Mouse (Mus musculus) testis, adult 2 months (tissue): ENCODE data around the gene Rufy2. TPM values are rescaled to one million over a fixed set of nuclear protein-coding genes. Genes with fewer than 3 reads are reported as not detected.

Experiments used
- H3K27ac ChIP-seq: fragments of 200-500 bp; 2 replicates; pipeline ENCODE4 v1.5.1; 2012; ENCODE audit warnings: low read depth, low read length; ENCODE audit not compliant: control insufficient read depth, insufficient read depth
- H3K27me3 ChIP-seq: fragments of 200-500 bp; 2 replicates; pipeline ENCODE4 v1.6.1; 2012; ENCODE audit warnings: mild to moderate bottlenecking, low read length, moderate library complexity; ENCODE audit not compliant: control insufficient read depth, insufficient read depth
- H3K36me3 ChIP-seq: fragments of 200-500 bp; 2 replicates; pipeline ENCODE4 v1.6.1; 2012; ENCODE audit warnings: mild to moderate bottlenecking, low read length; ENCODE audit not compliant: control insufficient read depth, insufficient read depth
- H3K4me1 ChIP-seq: fragments of 200-500 bp; 2 replicates; pipeline ENCODE4 v1.6.1; 2012; ENCODE audit warnings: low read length; ENCODE audit not compliant: control insufficient read depth, insufficient read depth
- H3K4me3 ChIP-seq: fragments of 200-500 bp; 2 replicates; pipeline ENCODE4 v1.5.1; 2012; ENCODE audit warnings: low read depth, mild to moderate bottlenecking, low read length, moderate library complexity, mixed read lengths; ENCODE audit not compliant: control insufficient read depth
- CTCF ChIP-seq: fragments of 200-500 bp; IDR thresholded peaks from 2 replicates; pipeline ENCODE4 v1.5.1; 2012; ENCODE audit warnings: low read depth, mild to moderate bottlenecking, inconsistent platforms, low read length, moderate library complexity; ENCODE audit not compliant: control insufficient read depth, insufficient read depth, insufficient replicate concordance
- POLR2A ChIP-seq: fragments of 200-500 bp; IDR thresholded peaks from 2 replicates; pipeline ENCODE4 v1.6.1; 2012; ENCODE audit warnings: low read depth, mild to moderate bottlenecking, inconsistent platforms, low read length, moderate library complexity; ENCODE audit not compliant: control insufficient read depth
- polyA plus RNA-seq: library from polyadenylated mRNA; depleted of rRNA; stranded (reverse); fragments of >200 nt; gene quantifications from 2 replicates; pipeline ENCODE4 v1.2.3, GENCODE M21; 2012

Gene Rufy2
- polyA plus RNA-seq, 1 experiment, result 1.2 TPM

- Histone ChIP-seq H3K36me3 (no peaks in the 10 kb centered on the region), H3K4me1 (peaks cover 2% of the 10 kb centered on the region; the same call in 1 of the 2 replicates), H3K27me3 (no peaks in the 10 kb centered on the region), H3K27ac (no peak overlapping the region), H3K4me3 (no peak overlapping the region)
- TF ChIP-seq POLR2A (no peak), CTCF (no peak)
Measured at GRCm38 (mm10) chr10:62993991-62994390, 14.0 kb downstream of the Rufy2 start.

DNA sequence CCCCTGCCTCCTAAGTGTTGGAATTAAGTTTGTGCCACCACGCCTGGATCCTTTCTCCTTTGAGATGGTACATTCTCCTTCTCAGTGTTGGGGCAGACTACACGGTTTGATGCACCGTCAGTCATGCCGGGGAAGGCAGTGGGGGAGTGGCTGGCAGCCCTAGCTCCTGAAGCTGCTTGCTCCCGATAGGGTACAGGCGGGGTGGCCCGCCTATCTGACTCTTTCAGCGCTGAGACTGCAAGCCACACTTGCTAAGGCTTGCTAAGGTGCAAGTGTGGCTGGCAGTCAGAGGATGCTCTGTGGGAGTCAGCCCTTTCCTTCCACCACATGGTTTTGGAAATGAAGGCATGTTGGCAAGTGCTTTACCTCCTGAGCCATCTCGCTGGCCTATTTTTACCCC lies 20.6 kb downstream of the Rufy2 start:
- H3K27ac ChIP-seq, result no peak overlapping the region
- H3K4me3 ChIP-seq, result no peak overlapping the region
- no peaks in the 10 kb centered on the region for H3K4me1 ChIP-seq
- H3K36me3 ChIP-seq, result no peaks in the 10 kb centered on the region
- H3K27me3 ChIP-seq, result no peaks in the 10 kb centered on the region
- no peak for TF ChIP-seq CTCF
- no peak for TF ChIP-seq POLR2A

GRCm38 (mm10) chr10:63003252-63003651 lies 23.2 kb downstream of the Rufy2 start:
- TF ChIP-seq CTCF, result no peak
- TF ChIP-seq POLR2A, result no peak
- H3K27ac ChIP-seq, result no peak overlapping the region
- H3K4me3 ChIP-seq, result no peak overlapping the region
- H3K27me3 ChIP-seq, result no peaks in the 10 kb centered on the region
- no peaks in the 10 kb centered on the region for H3K36me3 ChIP-seq
- no peaks in the 10 kb centered on the region for H3K4me1 ChIP-seq

DNA sequence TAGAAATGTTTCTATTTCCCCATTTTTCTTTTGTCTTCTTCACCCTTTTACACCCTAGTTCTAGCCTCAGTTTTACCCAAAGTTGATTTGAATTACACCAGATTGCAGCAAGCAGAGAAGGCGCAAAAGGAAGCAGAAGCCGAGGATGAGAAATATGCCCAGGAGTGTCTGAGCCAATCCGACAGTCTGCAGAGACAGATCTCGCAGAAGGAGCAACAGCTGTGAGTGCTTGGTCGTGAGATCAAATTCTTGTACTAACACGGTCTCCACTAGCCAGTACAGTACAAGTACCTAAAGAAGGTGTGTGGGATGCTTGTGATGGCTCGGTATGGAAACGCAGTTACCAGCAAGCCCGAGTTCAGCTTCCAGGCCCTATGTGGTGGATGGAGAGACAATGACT lies 24.5 kb downstream of the Rufy2 start:
- Histone ChIP-seq H3K27me3 (no peaks in the 10 kb centered on the region), H3K4me1 (no peaks in the 10 kb centered on the region), H3K36me3 (no peaks in the 10 kb centered on the region), H3K27ac (no peak overlapping the region), H3K4me3 (no peak overlapping the region)
- TF ChIP-seq POLR2A (no peak), CTCF (no peak)

- no peaks in the 10 kb centered on the region for H3K27me3 ChIP-seq
- H3K4me3 ChIP-seq, result no peak overlapping the region
- no peaks in the 10 kb centered on the region for H3K4me1 ChIP-seq
- H3K27ac ChIP-seq, result no peak overlapping the region
- H3K36me3 ChIP-seq, result no peaks in the 10 kb centered on the region
- TF ChIP-seq CTCF, result no peak
- TF ChIP-seq POLR2A, result no peak
Measured at GRCm38 (mm10) chr10:63008193-63008592, 28.2 kb downstream of the Rufy2 start.

DNA sequence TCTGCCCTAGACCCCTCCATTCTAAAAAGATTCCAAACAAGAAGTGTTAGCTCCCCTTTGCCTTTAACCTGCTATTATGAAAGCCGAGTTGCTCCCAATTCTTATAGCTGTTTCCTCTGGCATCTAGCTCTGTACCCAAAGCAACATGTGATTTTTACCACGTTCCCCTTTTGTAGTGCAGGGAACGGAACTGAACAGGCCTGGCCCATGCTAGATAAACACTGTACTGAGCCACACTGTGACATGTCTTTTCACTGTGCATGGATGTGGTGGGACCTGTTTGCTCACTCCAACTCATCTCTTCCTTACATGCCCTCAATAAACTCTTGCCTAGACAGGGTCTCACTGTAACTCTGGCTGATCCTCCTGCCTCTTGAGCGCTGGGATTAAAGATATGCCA lies 30.2 kb downstream of the Rufy2 start:
- H3K27me3 ChIP-seq, result no peaks in the 10 kb centered on the region
- TF ChIP-seq POLR2A (no peak), CTCF (no peak)
- H3K27ac ChIP-seq, result no peak overlapping the region
- H3K4me3 ChIP-seq, result no peak overlapping the region
- no peaks in the 10 kb centered on the region for H3K4me1 ChIP-seq
- H3K36me3 ChIP-seq, result peaks cover 1% of the 10 kb centered on the region; the same call in 1 of the 2 replicates

DNA sequence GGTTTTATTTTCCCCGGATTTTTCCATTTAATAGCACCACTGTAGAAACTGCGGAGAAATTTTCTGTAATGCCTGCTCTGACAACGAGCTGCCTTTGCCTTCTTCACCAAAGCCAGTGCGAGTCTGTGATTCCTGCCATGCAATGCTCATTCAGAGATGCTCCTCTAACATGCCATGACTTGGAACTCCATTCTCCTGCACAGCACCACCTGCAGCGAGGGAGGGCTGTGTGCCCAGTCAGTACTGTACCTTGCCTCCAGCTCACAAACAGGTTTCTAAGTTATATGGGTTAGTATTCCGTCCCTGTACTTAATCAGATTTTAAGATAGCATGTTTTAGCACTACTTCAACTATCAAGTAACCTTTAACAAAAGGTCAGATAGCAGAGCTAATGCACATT lies 31.5 kb downstream of the Rufy2 start:
- Histone ChIP-seq H3K27me3 (no peaks in the 10 kb centered on the region), H3K36me3 (peaks cover 1% of the 10 kb centered on the region; the same call in 1 of the 2 replicates)
- TF ChIP-seq CTCF (no peak), POLR2A (no peak)

DNA sequence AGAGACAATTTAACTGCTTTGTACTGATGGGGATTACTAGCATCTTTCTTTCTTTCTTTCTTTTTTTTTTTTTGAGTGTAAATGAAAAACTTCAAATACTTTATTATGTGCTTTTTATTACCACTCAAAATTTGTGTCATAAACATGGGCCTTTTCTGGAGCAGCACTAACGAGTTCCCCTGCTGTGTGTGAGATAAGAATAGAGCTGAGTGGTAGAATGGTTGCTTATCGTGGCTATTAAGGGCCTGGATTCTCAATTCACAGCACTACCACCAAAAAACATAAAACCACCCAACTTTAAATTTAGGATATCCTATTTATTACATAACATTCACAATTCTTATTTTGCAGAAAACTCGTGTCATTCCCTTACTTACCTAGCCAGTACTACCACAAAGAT lies 33.5 kb downstream of the Rufy2 start:
- H3K27ac ChIP-seq, result no peak overlapping the region
- peaks cover 1% of the 10 kb centered on the region; the same call in 1 of the 2 replicates for H3K36me3 ChIP-seq
- no peak for TF ChIP-seq POLR2A
- no peak for TF ChIP-seq CTCF
- H3K4me3 ChIP-seq, result no peak overlapping the region
- no peaks in the 10 kb centered on the region for H3K27me3 ChIP-seq
- H3K4me1 ChIP-seq, result no peaks in the 10 kb centered on the region

More for the DNA sequence above, 31.5 kb downstream of the Rufy2 start:
- no peaks in the 10 kb centered on the region for H3K4me1 ChIP-seq
- no peak overlapping the region for H3K27ac ChIP-seq
- H3K4me3 ChIP-seq, result no peak overlapping the region
